Comparison of ENCODE assay signal across 8 mouse cellular contexts in the genomic region with DNA sequence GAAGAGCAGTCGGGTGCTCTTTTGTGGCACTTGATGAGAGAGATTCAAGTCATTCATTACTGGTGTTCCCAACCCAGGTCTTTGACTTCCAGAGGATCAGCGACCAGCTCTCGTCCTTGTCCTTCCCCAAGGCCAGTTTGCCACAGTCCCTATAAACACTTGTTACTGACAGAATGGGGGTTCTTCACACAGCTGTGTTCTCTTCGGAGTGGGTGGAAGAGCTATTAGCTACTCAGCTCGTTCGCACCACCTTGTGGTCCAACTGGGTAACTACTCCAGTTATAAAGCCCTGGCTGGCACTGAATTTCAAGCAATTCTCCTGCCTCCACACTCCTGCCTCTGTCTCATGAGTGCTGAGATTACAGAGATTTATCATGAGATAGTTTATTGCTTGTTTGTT. TPM values are rescaled to one million over a fixed set of nuclear protein-coding genes. Genes with fewer than 3 reads are reported as not detected.
DNase-seq lines count a peak whose midpoint lies in the region; ATAC-seq and TF ChIP-seq lines count a peak whose summit lies in the region.

No protein-coding gene starts in this region.

- no peaks in the 10 kb centered on the region for H3K27me3 ChIP-seq in heart, embryonic 11.5 days (ENCODE audit: control insufficient read depth, insufficient read depth, low read length)
- no peaks in the 10 kb centered on the region for H3K27me3 ChIP-seq in forebrain, embryonic 15.5 days

- WGBS in heart, embryonic 11.5 days (ENCODE audit: insufficient replicate concordance), result 21% methylated on average over 6 of the region's 6 CpGs
- 18% methylated on average over 6 of the region's 6 CpGs for WGBS in bone marrow, adult 2 months
- WGBS in forebrain, embryonic 15.5 days, result 17% methylated on average over 6 of the region's 6 CpGs

- H3K4me2 ChIP-seq in heart, embryonic 11.5 days, result no peak overlapping the region
- H3K4me2 ChIP-seq in forebrain, embryonic 15.5 days (replicated peaks), result no peak overlapping the region

- H3K9ac ChIP-seq in heart, embryonic 11.5 days (ENCODE audit: low read depth, low read length), result no peak overlapping the region
- H3K9ac ChIP-seq in forebrain, embryonic 15.5 days (replicated peaks), result no peak overlapping the region

- TF ChIP-seq POLR2A in bone marrow, adult 2 months (IDR thresholded peaks at IDR 0.05; ENCODE audit: borderline replicate concordance, control insufficient read depth, low read depth, low read length), result no peak

- intact Hi-C loops in left cerebral cortex, adult 2 months (cut with DNase I), result loop anchor here (1.0 to 10.0 kb wide), 3 partner anchors 114 to 303 kb away; no protein-coding TSS in a partner anchor

- H3K4me1 ChIP-seq in heart, embryonic 11.5 days (ENCODE audit: control insufficient read depth, insufficient read depth, low read length), result no peaks in the 10 kb centered on the region
- H3K4me1 ChIP-seq in bone marrow, adult 2 months (ENCODE audit: control insufficient read depth, insufficient read depth, low read length), result peaks cover 8% of the 10 kb centered on the region
- no peaks in the 10 kb centered on the region for H3K4me1 ChIP-seq in forebrain, embryonic 15.5 days

- TF ChIP-seq CTCF in bone marrow, adult 2 months (IDR thresholded peaks at IDR 0.05; ENCODE audit: control insufficient read depth, insufficient read depth, low read length), result peak; percentile 82
- peak; percentile 89 for TF ChIP-seq CTCF in left cerebral cortex, adult 2 months (IDR thresholded peaks at IDR 0.05)

- no peaks in the 10 kb centered on the region for H3K9me3 ChIP-seq in heart, embryonic 11.5 days (replicated peaks; ENCODE audit: control insufficient read depth, low read length)
- H3K9me3 ChIP-seq in forebrain, embryonic 15.5 days, result no peaks in the 10 kb centered on the region

- DNase-seq in heart, adult 18-20 months, result peak; percentile 64 to 83
- peak; percentile 70 to 75 for DNase-seq in left cerebral cortex, adult 2 months (ENCODE audit: extremely low spot score in 1 of 2, low spot score in 2 of 2)
- DNase-seq in spleen, adult 18-20 months, result peak; percentile 32 to 67

- H3K27ac ChIP-seq in heart, embryonic 11.5 days (ENCODE audit: low read depth, low read length), result no peak overlapping the region
- no peak overlapping the region for H3K27ac ChIP-seq in bone marrow, adult 2 months (ENCODE audit: control insufficient read depth, insufficient read depth, low read depth, low read length, poor library complexity)
- no peak overlapping the region for H3K27ac ChIP-seq in forebrain, embryonic 15.5 days (replicated peaks)
- H3K27ac ChIP-seq in left cerebral cortex, adult 2 months, result no peak overlapping the region

- no peak for ATAC-seq in heart, embryonic 11.5 days (replicated peaks; ENCODE audit: insufficient number of reproducible peaks, low FRiP score, low TSS enrichment)
- 0 out of 2 replicates have a peak, but pooled peaks have one; percentile 46 for ATAC-seq in forebrain, embryonic 15.5 days (replicated peaks)
- peak; percentile 81 to 90 for ATAC-seq in hematopoietic stem cell, adult 5-6 weeks (replicated peaks in 1 of 2; ENCODE audit: insufficient read depth in 1 of 2, low FRiP score in 2 of 2, low TSS enrichment in 1 of 2, low read depth in 1 of 2, poor library complexity in 2 of 2, severe bottlenecking in 2 of 2)
- ATAC-seq in megakaryocyte-erythroid progenitor cell, adult 5-6 weeks (replicated peaks; ENCODE audit: low FRiP score, low TSS enrichment, poor library complexity, severe bottlenecking), result peak; percentile 96

- no peaks in the 10 kb centered on the region for H3K36me3 ChIP-seq in heart, embryonic 11.5 days (ENCODE audit: control insufficient read depth, insufficient read depth, low read length)
- H3K36me3 ChIP-seq in forebrain, embryonic 15.5 days, result no peaks in the 10 kb centered on the region

- no peak overlapping the region for H3K4me3 ChIP-seq in heart, embryonic 11.5 days (ENCODE audit: low read depth, low read length)
- no peak overlapping the region for H3K4me3 ChIP-seq in bone marrow, adult 2 months (replicated peaks; ENCODE audit: control insufficient read depth, low read depth, low read length)
- no peak overlapping the region for H3K4me3 ChIP-seq in forebrain, embryonic 15.5 days
- H3K4me3 ChIP-seq in left cerebral cortex, adult 2 months, result no peak overlapping the region

RNA-seq across cellular contexts. Expression of gene Tex2, which starts 14.5 kb away (rescaled TPM):
- 10 to 100 TPM; 41.5 to 42.0 TPM for total RNA-seq in heart, adult 18-20 months (2021)
- 12.3 and 14.9 TPM in 2 replicates for polyA plus RNA-seq in heart, embryonic 11.5 days (2014; fragmentation: Nextera tagmentation; extraction: Ambion mirVana)
- 9.2 and 19.2 TPM in 2 replicates for polyA plus RNA-seq in bone marrow, adult 2 months (2011; ENCODE audit: insufficient read depth, insufficient read length, low replicate concordance, missing spikeins)
- 14.0 and 15.2 TPM in 2 replicates for polyA plus RNA-seq in forebrain, embryonic 15.5 days (2015; fragmentation: Nextera tagmentation; extraction: Ambion mirVana)
- total RNA-seq in hematopoietic stem cell, adult 5-6 weeks (2017), result 28.1 and 45.7 TPM in 2 replicates
- total RNA-seq in left cerebral cortex, adult 2 months (2021), result 100 to 1,000 TPM; 114 to 118 TPM
- total RNA-seq in megakaryocyte-erythroid progenitor cell, adult 5-6 weeks (2014; fragmentation: Nextera tagmentation), result 23.4 and 24.2 TPM in 2 replicates
- 22.4 and 32.8 TPM in 2 replicates for total RNA-seq in megakaryocyte-erythroid progenitor cell, adult 5-6 weeks (2017)
